Comparison of ENCODE assay signal across 21 mouse cellular contexts in the genomic region with DNA sequence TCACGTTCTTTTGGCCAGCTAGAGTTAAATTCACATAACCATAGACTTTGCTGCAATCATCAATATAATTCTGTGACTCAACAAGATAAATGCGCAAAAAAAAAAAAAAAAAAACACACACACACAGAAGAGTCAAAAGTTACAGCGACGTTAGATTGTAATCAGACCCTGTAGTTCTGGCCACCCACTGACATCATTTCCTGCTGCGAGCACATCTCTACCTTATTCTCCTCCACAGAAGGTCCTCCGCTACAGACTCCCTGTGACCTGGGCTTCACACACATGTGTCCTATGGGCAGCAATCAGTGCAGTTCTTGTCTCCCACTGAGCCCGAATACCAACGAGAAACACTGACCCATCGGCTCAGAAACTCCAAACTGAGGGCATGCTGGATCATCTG.
DNase-seq lines count a peak whose midpoint lies in the region; ATAC-seq lines count a peak whose summit lies in the region.
"Had no signal": no experiment of that assay in that cellular context is flagged by ENCODE, and none has a peak within 500 bp of the region (broad histone marks: within the 10 kb centered on the region; RNA-seq: fewer than 3 reads in every experiment).

No protein-coding gene starts in this region.

- no peaks in the 10 kb centered on the region for H3K27me3 ChIP-seq in heart, embryonic 16.5 days (ENCODE audit: control insufficient read depth, insufficient read depth, low read length)
- H3K27me3 ChIP-seq: embryonic facial prominence, embryonic 15.5 days had no signal

- WGBS in heart, embryonic 16.5 days = 80% methylated on average over 9 of the region's 9 CpGs

- 0 out of 2 replicates have a peak, but pooled peaks have one; percentile 20 for ATAC-seq in heart, embryonic 16.5 days (replicated peaks; ENCODE audit: extremely low read depth, insufficient read depth, low FRiP score)
- ATAC-seq in inflammation-experienced regulatory T-cells, adult 6 months = peak; percentile 61
- ATAC-seq: forebrain, embryonic 16.5 days had no signal

- H3K9ac ChIP-seq in heart, embryonic 16.5 days (ENCODE audit: low read length) = no peak overlapping the region
- H3K9ac ChIP-seq: embryonic facial prominence, embryonic 15.5 days; hindbrain, embryonic 14.5 days had no signal

- no peaks in the 10 kb centered on the region for H3K9me3 ChIP-seq in heart, embryonic 16.5 days (replicated peaks; ENCODE audit: control insufficient read depth, low read length)
- H3K9me3 ChIP-seq: embryonic facial prominence, embryonic 15.5 days; forebrain, embryonic 10.5 days; heart, embryonic 10.5 days; hindbrain, embryonic 10.5 days had no signal

- H3K4me1 ChIP-seq in heart, embryonic 16.5 days (ENCODE audit: control insufficient read depth, insufficient read depth, low read length) = no peaks in the 10 kb centered on the region

- no peak overlapping the region for H3K4me3 ChIP-seq in heart, embryonic 16.5 days (ENCODE audit: low read length)
- H3K4me3 ChIP-seq: embryonic facial prominence, embryonic 15.5 days; erythroblast, embryonic 14.5 days; forebrain, embryonic 10.5 days; heart, embryonic 10.5 days; hindbrain, embryonic 10.5 days had no signal

- no peak overlapping the region for H3K4me2 ChIP-seq in heart, embryonic 16.5 days (ENCODE audit: low read depth, low read length)
- H3K4me2 ChIP-seq: embryonic facial prominence, embryonic 15.5 days; hindbrain, embryonic 14.5 days had no signal

- H3K36me3 ChIP-seq in heart, embryonic 16.5 days (ENCODE audit: control insufficient read depth, insufficient read depth) = no peaks in the 10 kb centered on the region
- H3K36me3 ChIP-seq: embryonic facial prominence, embryonic 15.5 days; forebrain, embryonic 10.5 days; G1E; heart, embryonic 10.5 days; hindbrain, embryonic 10.5 days had no signal

- DNase-seq in heart, postnatal 4 days = no peak
- DNase-seq in thymus, postnatal 14 days = peak; percentile 21
- DNase-seq in thymus, postnatal 25 days = no peak
- DNase-seq in ovary, postnatal 14 days (ENCODE audit: low spot score) = no peak
- DNase-seq in embryo, embryonic 9.5 days (ENCODE audit: extremely low spot score) = no peak
- DNase-seq: adrenal gland, postnatal 25 days; cerebellum, adult 18-20 months; cerebellum, adult 9-11 months; gastrocnemius, postnatal 10 days; heart, adult 18-20 months; heart, postnatal 14 days had no signal

- H3K27ac ChIP-seq in heart, embryonic 16.5 days (ENCODE audit: low read length) = no peak overlapping the region
- H3K27ac ChIP-seq: embryonic facial prominence, embryonic 15.5 days; forebrain, embryonic 10.5 days; heart, embryonic 10.5 days; hindbrain, embryonic 10.5 days; hindbrain, embryonic 14.5 days had no signal
